Mouse (Mus musculus): ENCODE data around the gene Bmpr2. TPM values are rescaled to one million over a fixed set of nuclear protein-coding genes. Genes with fewer than 3 reads are reported as not detected.
"Not testable (repeated sequence)": the region's sequence is repeated elsewhere in the genome, so short reads cannot be mapped to it uniquely, and the experiment has no call there.

Gene Bmpr2
- 1.9 and 3.7 TPM in 2 replicates for polyA plus RNA-seq (2012; rRNA removed)

DNA sequence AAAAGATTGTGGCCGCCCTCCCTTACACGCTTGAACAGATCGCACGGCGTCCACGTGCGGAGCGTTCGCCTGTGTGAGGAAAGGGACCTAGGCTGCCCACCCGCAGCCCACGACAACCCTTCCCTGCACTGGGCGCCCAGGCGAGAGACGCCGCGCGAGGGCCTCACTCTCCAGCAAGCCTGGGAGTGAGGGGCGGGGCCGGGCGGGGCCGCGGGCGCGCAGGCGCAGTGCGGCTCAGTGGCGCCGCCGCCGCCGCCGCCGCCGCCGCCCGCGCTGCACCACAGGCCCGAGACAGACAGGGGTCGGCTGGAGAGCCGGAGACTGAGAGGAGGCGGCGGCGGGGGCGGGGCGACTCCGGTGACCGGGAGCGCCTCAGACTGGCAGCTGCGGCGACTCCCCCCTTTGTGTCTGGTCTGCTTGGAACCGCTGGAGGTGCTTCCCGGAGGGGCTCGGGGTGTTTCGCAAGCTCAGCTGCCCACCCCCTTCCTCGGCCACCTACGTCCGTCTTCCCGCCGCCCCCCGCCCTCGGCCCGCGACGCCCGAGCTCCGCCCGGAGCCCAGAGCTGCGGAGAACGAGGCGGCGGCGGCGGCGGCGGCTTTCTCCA is at the start of gene Bmpr2:
TSS of gene Bmpr2 (plus strand) at position 237 of the 605 bp plus-strand sequence.
- no peak for DNase-seq (ENCODE audit: low read depth, low spot score)
- under 1% methylated on average over 67 of the region's 75 CpGs for WGBS

- 37% methylated on average over 4 of the region's 4 CpGs for WGBS
- no peak for DNase-seq (ENCODE audit: low read depth, low spot score)
These were observed 43.3 kb upstream of the Bmpr2 start for GRCm38 (mm10) chr1:59719900-59720299.

- WGBS: 61% methylated on average over 4 of the region's 4 CpGs
- DNase-seq (ENCODE audit: low read depth, low spot score): no peak
These were observed 37.5 kb upstream of the Bmpr2 start for GRCm38 (mm10) chr1:59725661-59726060.

DNA sequence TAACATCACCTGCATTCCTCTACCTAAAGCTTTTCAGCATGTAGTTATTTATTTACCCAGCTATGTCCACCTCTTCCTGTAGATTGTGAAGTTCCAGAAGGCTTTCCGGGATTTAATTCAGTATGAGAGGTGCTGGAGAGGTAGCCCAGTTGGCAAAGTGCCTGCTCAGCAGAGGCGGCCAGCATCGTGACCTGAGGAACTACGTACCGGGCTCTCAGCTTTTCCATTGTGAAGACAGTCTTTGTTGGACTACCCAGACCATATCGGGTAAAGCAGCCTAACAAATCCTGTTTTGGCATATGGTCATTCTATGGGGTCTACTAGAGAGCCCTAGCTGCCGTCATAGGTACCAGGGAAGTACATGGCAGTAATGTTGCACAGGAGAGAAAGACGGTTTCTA is 33.1 kb upstream of the Bmpr2 start:
- WGBS: 54% methylated on average over 8 of the region's 8 CpGs
- no peak for DNase-seq (ENCODE audit: low read depth, low spot score)

DNA sequence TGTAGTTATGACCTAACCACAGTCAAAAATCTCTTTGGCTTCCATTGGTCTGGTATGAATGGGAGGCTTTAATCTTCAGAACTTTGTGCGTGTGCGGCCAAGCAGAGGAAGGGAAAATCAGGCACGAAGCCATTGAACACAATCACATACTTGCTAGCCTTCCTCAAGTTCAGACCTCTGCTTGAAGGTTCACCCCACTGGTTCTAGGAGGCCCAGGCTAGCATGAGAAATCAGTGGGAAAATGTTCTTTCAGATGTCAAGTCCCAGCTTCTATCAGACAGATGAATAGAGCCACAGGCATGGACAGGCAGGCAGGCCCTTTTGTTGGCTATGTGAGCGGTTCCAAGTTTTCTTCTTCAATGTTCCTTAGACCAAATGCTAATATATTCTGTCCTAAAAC is 32.5 kb upstream of the Bmpr2 start:
- WGBS: 90% methylated on average over 4 of the region's 4 CpGs
- DNase-seq (ENCODE audit: low read depth, low spot score): no peak

- WGBS: 38% methylated on average over 6 of the region's 6 CpGs
- DNase-seq (ENCODE audit: low read depth, low spot score): no peak
These were observed 29.1 kb upstream of the Bmpr2 start for GRCm38 (mm10) chr1:59734076-59734475.

GRCm38 (mm10) chr1:59738768-59739414 is 24.3 kb upstream of the Bmpr2 start:
- DNase-seq (ENCODE audit: low read depth, low spot score): no peak
- WGBS: 62% methylated on average over 6 of the region's 6 CpGs

DNA sequence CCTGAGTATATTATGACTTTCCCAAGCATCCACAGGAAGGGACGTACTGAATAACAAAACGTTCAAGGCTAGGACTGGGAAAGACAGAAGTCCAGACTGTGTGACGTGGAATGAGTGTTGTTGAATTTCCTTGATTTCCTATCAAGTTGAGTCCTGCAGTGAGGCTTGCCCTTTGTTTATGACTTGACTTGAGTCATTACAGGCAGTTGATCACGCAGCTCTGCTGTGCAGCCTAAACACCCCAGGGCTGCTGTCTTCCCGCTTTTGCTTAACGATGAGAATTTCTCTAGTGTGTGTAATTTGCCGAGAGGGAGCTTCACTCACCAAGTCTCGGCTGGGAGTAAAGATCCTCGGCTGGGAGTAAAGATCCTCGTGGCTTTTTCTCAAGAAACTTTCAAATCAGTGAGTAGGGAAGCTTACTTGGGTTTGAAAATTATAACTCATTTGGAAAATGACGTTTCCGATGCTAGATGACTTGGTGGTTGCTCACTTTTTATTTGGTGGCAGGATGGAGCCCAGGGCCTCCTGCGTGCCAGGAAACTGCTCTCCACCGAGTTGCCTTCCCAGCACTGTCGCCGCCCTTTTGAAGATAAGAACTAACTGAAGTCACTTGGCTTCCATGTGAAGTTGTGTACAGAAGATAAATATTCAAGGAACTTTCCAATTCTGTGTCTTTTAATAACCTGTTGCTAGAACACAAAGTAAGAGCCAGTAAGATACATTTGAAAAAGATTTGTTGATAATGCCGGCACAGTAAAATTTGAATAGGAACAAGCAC is 23.4 kb upstream of the Bmpr2 start:
- 47% methylated on average over 17 of the region's 17 CpGs for WGBS
- no peak for DNase-seq (ENCODE audit: low read depth, low spot score)

GRCm38 (mm10) chr1:59749047-59749446 is 14.2 kb upstream of the Bmpr2 start:
- 70% methylated on average over 2 of the region's 2 CpGs for WGBS
- no peak for DNase-seq (ENCODE audit: low read depth, low spot score)

DNA sequence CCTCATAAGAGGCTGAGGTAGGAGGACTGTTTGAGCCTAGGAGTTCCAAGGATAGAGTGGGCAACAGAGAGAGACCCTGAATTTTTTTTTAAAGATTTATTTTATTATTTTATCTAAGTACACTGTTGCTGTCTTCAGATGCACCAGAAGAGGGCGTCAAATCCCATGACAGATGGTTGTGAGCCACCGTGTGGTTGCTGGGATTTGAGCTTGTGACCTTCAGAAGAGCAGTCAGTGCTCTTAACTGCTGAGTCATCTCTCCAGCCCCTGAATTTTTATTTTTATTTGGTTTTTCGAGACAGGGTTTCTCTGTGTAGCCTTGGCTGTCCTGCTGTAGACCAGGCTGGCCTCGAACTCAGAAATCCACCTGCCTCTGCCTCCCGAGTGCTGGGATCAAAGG is 13.5 kb upstream of the Bmpr2 start:
- 73% methylated on average over 5 of the region's 5 CpGs for WGBS

DNA sequence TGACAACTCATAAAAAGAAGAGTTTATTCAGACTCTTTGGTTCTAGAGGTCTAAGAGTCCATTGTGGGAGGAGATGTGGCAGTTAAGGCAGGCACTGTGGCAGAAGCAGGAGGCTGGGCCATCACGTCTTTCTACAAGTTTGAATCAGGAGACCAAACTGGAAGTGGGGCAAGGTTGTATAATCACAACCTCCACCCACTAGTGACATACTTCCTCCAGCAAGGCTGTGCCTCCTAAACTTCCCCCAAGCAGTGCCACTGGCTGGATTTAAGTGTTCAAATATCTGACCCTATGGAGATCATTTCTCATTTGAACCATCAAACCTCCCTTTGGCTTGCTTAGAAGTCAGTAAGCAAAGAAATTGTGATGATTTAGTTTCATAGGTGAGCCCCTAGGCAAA is 7.9 kb upstream of the Bmpr2 start:
- DNase-seq (ENCODE audit: low read depth, low spot score): no peak
- 48% methylated on average over 1 of the region's 1 CpGs for WGBS

More for the DNA sequence above, 13.5 kb upstream of the Bmpr2 start:
- not testable (repeated sequence) for DNase-seq (ENCODE audit: low read depth, low spot score)

DNA sequence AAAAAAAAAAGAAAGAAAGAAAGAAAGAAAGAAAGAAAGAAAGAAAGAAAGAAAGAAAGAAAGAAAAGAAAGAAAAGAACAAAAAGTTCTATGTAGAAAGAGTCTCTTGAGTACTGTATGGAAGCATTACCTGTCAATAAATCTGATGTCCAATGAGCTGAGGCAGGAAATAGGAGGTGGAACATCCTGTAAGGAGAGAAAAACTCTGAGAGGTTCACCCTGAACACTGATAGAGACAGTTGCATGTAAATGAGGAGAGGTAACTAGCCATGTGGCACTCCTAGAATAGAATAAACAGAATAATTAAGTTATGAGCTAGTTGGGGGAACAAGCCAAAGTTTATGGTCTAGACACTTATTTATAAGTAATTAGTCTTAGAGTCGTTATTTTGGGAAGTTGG is 4.9 kb upstream of the Bmpr2 start:
- 77% methylated on average over 1 of the region's 1 CpGs for WGBS
- no peak for DNase-seq (ENCODE audit: low read depth, low spot score)

DNA sequence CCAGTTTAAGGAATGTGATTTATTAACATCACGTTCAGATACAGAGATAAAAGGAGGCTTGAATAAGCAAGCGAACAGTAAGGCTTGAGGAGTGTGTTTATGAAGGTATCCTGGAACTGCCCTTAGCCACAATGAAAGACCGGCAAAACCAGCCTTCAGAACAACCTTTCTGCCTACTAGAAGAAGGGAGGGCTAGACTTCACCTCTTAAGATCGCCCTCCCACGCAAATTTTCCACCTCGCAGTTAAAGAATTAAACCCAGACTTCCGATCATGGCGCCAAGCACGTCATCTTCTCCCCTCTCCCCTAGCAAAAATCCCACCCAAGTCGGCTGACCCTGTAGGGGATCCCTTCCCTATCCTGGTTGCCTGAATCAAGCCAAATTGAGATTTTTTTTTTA is 992 bp upstream of the Bmpr2 start:
- DNase-seq (ENCODE audit: low read depth, low spot score): no peak
- WGBS: 4% methylated on average over 10 of the region's 10 CpGs

- under 1% methylated on average over 44 of the region's 44 CpGs for WGBS
- DNase-seq (ENCODE audit: low read depth, low spot score): no peak
These were observed 493 bp upstream of the Bmpr2 start for GRCm38 (mm10) chr1:59762651-59763163.

DNA sequence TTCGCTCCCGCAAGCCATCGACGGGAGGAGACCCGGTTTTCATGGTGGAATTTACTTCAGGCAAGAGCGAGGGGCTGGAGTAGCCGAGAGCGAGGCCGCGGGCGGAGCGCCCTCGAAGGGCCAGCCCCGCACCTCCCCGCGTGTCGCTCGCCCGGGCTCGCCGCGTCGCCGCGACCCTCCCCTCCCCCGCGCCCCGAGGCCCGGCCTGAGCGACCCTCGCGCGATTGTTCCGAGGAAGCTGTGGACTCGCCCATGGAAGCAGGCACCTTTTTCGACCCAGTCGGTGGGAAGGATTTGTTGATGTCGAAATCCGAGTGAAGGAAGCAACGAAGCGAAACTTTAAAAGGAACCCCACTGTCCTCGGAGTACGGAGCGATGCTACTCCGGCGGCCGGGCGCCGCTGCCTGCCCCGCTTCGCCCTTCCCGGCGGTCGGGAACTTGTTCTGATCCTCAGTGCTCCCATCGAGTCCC is 616 bp downstream of the Bmpr2 start:
- DNase-seq (ENCODE audit: low read depth, low spot score): no peak
- WGBS: under 1% methylated on average over 54 of the region's 55 CpGs

GRCm38 (mm10) chr1:59764407-59764971 is 1.3 kb downstream of the Bmpr2 start:
- DNase-seq (ENCODE audit: low read depth, low spot score): no peak
- 0% methylated on average over 27 of the region's 27 CpGs for WGBS

- no peak for DNase-seq (ENCODE audit: low read depth, low spot score)
- 8% methylated on average over 4 of the region's 4 CpGs for WGBS
These were observed 2.1 kb downstream of the Bmpr2 start for GRCm38 (mm10) chr1:59765279-59765678.

GRCm38 (mm10) chr1:59766626-59767025 is 3.4 kb downstream of the Bmpr2 start:
- DNase-seq (ENCODE audit: low read depth, low spot score): no peak

- no peak for DNase-seq (ENCODE audit: low read depth, low spot score)
- WGBS: 31% methylated on average over 3 of the region's 3 CpGs
These were observed 8.7 kb downstream of the Bmpr2 start for GRCm38 (mm10) chr1:59771871-59772270.

GRCm38 (mm10) chr1:59781080-59781479 is 17.9 kb downstream of the Bmpr2 start:
- 56% methylated on average over 1 of the region's 1 CpGs for WGBS
- no peak for DNase-seq (ENCODE audit: low read depth, low spot score)
